Mouse (Mus musculus) heart, embryonic 10.5 days (tissue): ENCODE measurements around the gene Prkn. TPM values are rescaled to one million over a fixed set of nuclear protein-coding genes. Genes with fewer than 3 reads are reported as not detected.

Experiments
- DNase-seq: peaks from one replicate; pipeline ENCODE4 v3.0.0-alpha.2; 2017; ENCODE audit warnings: low spot score
- H3K27ac ChIP-seq: fragments of 300-500 bp; sonication (generic); 2 replicates; pipeline ENCODE4 v1.5.1; 2016; ENCODE audit warnings: mild to moderate bottlenecking
- H3K27me3 ChIP-seq: fragments of 300-500 bp; sonication (generic); 2 replicates; pipeline ENCODE4 v1.6.1; 2016; ENCODE audit warnings: mild to moderate bottlenecking; ENCODE audit not compliant: poor library complexity, insufficient read depth, severe bottlenecking
- H3K36me3 ChIP-seq: fragments of 300-500 bp; sonication (generic); 2 replicates; pipeline ENCODE4 v1.6.1; 2016; ENCODE audit warnings: mild to moderate bottlenecking, moderate library complexity
- H3K4me1 ChIP-seq: fragments of 300-500 bp; sonication (generic); 2 replicates; pipeline ENCODE4 v1.6.1; 2016; ENCODE audit warnings: mild to moderate bottlenecking
- H3K4me3 ChIP-seq: fragments of 300-500 bp; sonication (generic); 2 replicates; pipeline ENCODE4 v1.5.1; 2016; ENCODE audit warnings: mild to moderate bottlenecking, moderate library complexity
- H3K9me3 ChIP-seq: fragments of 300-500 bp; sonication (generic); 2 replicates; pipeline ENCODE4 v1.6.1; 2016; ENCODE audit warnings: mild to moderate bottlenecking, moderate library complexity
- WGBS: fragments of 180-500 bp; shearing (Covaris S2); methylation state at CpG from one replicate; pipeline ENCODE4 v1.1.7; 2016; 5-methylcytosine and 5-hydroxymethylcytosine counted together
- polyA plus RNA-seq: library from polyadenylated mRNA; unstranded; fragments of >200 nt; fragmentation: Nextera tagmentation; extraction: Ambion mirVana; gene quantifications from 2 replicates; pipeline ENCODE4 v1.2.1, GENCODE M21; 2016

The Prkn gene
- polyA plus RNA-seq, 1 experiment from 2014 or later: 1.0 TPM

DNA sequence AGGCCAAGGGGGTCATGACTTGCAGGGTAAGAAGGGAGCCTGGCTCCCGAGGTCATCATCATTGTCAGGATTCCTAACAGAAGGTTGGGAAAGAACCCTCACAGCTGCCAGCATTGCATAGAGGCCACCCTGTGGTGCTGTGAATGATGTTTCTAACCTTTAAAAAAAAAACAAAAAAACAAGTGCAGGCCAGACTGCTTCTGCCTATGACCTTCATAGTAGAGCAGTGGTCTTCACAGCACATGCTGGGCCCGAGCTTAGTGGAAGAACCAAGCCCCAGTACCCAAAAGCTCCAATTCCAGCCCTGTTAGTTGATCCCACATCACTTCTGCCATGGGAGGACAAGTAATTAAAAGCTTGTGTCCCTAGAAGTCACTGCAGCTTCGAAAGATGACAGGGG lies 1061.5 kb downstream of the Prkn start:
- H3K27ac ChIP-seq: no peak overlapping the region
- WGBS: 69% methylated on average over 3 of the region's 3 CpGs

DNA sequence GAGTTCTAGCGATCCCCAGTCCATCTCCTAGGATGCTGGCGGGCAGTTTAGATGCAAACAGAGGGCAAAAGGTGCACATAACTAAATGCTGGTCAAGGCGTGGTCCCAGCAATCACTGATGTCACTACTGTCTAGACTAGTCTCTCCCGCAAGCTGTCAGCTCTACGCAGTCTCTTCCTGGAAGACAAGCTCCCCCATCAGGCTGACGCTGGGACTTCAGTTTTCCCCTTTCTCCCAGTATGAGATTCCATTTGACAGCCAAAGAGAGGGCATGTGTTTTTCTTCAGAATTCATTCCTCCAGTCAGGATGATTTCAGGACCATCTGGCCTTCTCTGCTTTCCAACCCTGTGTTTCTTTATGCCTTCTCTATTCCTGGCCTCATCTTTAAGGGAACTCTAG lies 1062.8 kb downstream of the Prkn start:
- no peak overlapping the region for H3K27ac ChIP-seq
- H3K4me1 ChIP-seq: no peaks in the 10 kb centered on the region
- H3K27me3 ChIP-seq: peaks cover 4% of the 10 kb centered on the region; the same call in 1 of the 2 replicates
- DNase-seq: no peak
- no peak overlapping the region for H3K4me3 ChIP-seq
- 46% methylated on average over 6 of the region's 6 CpGs for WGBS
- no peaks in the 10 kb centered on the region for H3K36me3 ChIP-seq
- H3K9me3 ChIP-seq: no peaks in the 10 kb centered on the region

More for the DNA sequence above, 1061.5 kb downstream of the Prkn start:
- Histone ChIP-seq H3K4me3 (no peak overlapping the region), H3K9me3 (no peaks in the 10 kb centered on the region), H3K27me3 (peaks cover 4% of the 10 kb centered on the region; the same call in 1 of the 2 replicates), H3K36me3 (no peaks in the 10 kb centered on the region), H3K4me1 (no peaks in the 10 kb centered on the region)
- DNase-seq: no peak

DNA sequence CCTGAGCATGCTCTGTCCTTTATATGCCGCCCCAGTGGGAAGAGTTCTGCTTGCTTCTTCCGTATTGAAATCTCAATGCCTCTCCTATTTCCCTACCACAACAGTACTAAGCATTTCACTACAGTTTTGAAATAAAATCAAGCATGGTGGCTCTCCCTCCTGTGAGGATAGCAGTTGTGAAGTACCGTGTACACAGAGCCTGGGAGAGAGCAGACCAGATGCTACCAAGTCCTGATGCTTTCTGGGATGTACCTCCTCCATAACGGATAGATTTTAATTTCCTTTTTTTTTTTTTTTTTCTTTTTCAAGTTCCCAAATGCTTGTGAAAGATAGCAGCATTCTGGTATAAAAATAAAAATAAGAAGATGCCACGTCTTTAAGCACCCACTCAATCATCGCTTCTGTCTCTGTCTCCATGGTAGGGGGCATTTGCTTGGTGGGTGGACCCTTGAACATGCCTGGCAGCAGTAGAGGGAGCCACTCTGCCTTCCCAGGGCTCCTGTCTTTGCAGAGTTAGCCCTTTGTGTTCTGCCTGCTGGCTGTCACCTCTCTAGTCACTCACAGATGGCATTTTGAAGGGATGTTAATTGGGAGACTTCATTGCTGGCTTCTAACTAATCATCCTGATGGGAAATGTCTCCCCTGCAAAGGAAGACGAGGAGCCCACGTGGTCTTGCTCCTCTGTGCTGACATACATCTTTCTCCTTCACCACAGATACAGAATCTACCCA lies 1070.6 kb downstream of the Prkn start:
- no peaks in the 10 kb centered on the region for H3K9me3 ChIP-seq
- no peaks in the 10 kb centered on the region for H3K36me3 ChIP-seq
- peaks cover 2% of the 10 kb centered on the region; the same call in 1 of the 2 replicates for H3K4me1 ChIP-seq
- WGBS: 69% methylated on average over 8 of the region's 8 CpGs
- no peak overlapping the region for H3K27ac ChIP-seq
- no peak overlapping the region for H3K4me3 ChIP-seq
- peaks cover 37% of the 10 kb centered on the region; the same call in 1 of the 2 replicates for H3K27me3 ChIP-seq
- DNase-seq: no peak

DNA sequence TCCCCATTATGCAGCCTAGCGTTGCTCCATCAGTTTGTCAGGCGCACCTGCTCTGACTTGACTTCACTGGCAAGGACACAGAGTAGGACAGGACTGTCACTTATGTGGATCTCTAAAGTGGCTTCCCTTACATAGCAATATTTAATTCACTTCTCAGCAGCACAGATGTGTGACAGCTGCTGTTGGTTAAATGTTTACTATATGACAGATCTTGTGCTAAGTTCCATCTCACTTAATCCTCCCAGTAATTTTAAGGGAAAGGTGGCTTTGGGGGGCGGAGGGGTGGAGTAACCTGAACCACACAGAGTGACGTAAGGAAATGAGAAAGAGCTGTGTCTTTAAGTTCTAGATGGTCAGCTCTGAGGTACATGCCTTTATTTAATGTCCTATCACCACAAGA lies 1072.0 kb downstream of the Prkn start:
- H3K27me3 ChIP-seq: peaks cover 41% of the 10 kb centered on the region; the same call in 1 of the 2 replicates
- 82% methylated on average over 4 of the region's 4 CpGs for WGBS
- no peak overlapping the region for H3K4me3 ChIP-seq
- H3K27ac ChIP-seq: no peak overlapping the region
- DNase-seq: no peak
- H3K9me3 ChIP-seq: no peaks in the 10 kb centered on the region
- H3K4me1 ChIP-seq: peaks cover 2% of the 10 kb centered on the region; the same call in 1 of the 2 replicates
- H3K36me3 ChIP-seq: no peaks in the 10 kb centered on the region

DNA sequence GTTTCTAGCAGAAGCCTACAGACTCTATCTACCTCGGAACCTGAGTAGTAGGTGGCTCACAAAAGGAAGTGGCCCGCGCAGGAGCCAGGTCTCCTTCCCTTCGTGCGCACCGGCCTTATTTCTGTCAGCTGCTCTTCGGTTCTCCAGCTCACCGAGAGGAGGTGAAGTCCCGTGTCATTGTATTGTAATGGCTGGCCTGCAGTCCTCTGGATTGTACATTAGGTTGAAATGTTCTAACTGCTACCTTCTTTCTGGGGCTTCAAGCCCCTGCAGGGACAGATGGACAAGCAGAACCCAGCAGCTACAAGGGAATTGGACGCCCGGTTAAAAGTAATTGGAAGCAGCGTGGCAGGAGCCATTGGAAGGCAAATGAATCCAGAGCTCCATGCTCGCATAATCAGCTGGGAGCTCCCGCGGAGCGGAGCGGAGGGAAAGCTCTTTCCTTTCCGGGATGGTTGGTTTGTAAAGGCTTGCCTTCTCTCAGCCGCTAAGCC lies 1072.7 kb downstream of the Prkn start:
- 0 out of 2 replicates have a peak overlapping the region, but pooled peaks have one; percentile 22 for H3K27ac ChIP-seq
- H3K9me3 ChIP-seq: no peaks in the 10 kb centered on the region
- H3K4me1 ChIP-seq: peaks cover 2% of the 10 kb centered on the region; the same call in 1 of the 2 replicates
- peak overlapping the region; percentile 54 for H3K4me3 ChIP-seq
- 2% methylated on average over 19 of the region's 19 CpGs for WGBS
- H3K36me3 ChIP-seq: no peaks in the 10 kb centered on the region
- DNase-seq: no peak
- peaks cover 49% of the 10 kb centered on the region; the same call in 1 of the 2 replicates for H3K27me3 ChIP-seq

DNA sequence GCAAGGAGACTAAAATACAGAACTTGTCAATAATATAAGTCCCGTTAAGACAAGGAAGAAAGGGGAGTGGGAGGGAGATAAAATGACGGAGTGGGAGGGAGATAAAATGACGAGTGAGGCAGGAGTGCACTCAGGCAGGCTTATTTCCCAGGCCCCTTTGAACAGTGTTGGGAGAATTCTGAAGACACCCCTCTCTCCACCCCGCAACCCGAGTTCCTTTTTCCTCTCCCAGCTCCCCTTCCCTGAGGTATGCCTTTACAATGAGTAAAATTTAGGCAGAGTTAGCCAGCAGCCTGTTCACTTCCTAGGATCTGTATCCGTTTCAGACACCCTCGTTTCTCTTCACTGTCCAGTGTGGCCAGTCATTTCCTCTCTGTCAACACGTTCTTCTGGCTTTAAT lies 1073.4 kb downstream of the Prkn start:
- Histone ChIP-seq H3K27ac (no peak overlapping the region), H3K4me1 (peaks cover 2% of the 10 kb centered on the region; the same call in 1 of the 2 replicates), H3K9me3 (no peaks in the 10 kb centered on the region), H3K27me3 (peaks cover 49% of the 10 kb centered on the region; the same call in 1 of the 2 replicates), H3K36me3 (no peaks in the 10 kb centered on the region), H3K4me3 (peak overlapping the region; percentile 54)
- DNase-seq: no peak
- WGBS: 15% methylated on average over 8 of the region's 8 CpGs

DNA sequence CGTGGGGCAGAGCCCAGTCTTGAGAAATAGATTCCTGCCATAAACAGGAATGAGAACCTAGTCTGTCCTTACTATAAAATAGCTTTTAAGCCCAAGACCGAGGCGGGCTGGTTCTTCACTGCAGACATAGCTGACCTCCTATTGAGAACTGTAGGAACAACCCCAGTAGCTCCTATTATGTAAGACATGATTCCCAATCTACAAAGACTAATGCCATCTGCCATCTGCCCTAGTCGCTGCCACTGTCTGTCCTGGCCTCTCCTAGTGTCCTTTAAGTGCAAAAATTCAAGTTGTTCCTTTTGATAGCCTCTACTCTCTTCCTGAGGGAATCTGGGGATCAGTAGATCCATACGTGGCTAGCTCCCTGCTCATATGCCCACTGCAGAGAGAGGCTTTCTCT lies 1074.3 kb downstream of the Prkn start:
- H3K36me3 ChIP-seq: no peaks in the 10 kb centered on the region
- WGBS: 68% methylated on average over 5 of the region's 5 CpGs
- no peak overlapping the region for H3K4me3 ChIP-seq
- peaks cover 49% of the 10 kb centered on the region; the same call in 1 of the 2 replicates for H3K27me3 ChIP-seq
- peaks cover 2% of the 10 kb centered on the region; the same call in 1 of the 2 replicates for H3K4me1 ChIP-seq
- no peak for DNase-seq
- H3K27ac ChIP-seq: no peak overlapping the region
- no peaks in the 10 kb centered on the region for H3K9me3 ChIP-seq

DNA sequence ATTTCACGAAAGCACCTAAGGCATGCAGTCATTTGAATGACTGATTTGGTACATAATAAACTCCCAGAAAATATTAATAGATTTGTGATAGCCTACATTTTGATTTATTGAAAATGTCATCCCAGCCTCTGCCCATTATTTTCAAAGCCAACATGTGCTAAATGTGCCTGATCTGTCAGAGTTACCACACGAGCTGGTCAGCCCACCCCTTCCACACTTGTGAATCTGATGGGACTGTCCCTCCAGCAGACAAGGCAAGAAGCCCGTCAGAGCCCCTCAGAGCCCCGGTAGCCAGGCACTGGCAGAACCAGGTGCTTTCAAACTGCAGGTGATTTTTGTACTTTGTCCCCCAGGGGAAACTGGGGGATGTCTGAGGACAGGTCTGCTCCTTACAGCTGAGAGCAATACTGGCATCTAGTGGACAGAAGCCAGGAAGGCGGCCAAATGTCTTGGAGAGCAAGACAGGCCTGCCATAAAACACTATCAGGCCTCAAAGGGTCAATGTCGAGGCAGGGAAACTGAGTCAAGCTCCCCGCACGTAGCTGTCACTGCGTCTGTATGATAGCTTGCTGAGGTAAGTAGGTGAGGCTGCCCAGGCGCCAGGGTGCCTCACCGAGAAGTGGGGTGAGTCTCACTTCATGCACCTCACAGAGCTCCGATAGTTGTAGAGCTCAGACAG lies 1078.1 kb downstream of the Prkn start:
- DNase-seq: no peak
- Histone ChIP-seq H3K27ac (no peak overlapping the region), H3K4me1 (peaks cover 2% of the 10 kb centered on the region; the same call in 1 of the 2 replicates), H3K4me3 (no peak overlapping the region), H3K36me3 (no peaks in the 10 kb centered on the region), H3K9me3 (no peaks in the 10 kb centered on the region), H3K27me3 (peaks cover 25% of the 10 kb centered on the region)
- 51% methylated on average over 12 of the region's 12 CpGs for WGBS

DNA sequence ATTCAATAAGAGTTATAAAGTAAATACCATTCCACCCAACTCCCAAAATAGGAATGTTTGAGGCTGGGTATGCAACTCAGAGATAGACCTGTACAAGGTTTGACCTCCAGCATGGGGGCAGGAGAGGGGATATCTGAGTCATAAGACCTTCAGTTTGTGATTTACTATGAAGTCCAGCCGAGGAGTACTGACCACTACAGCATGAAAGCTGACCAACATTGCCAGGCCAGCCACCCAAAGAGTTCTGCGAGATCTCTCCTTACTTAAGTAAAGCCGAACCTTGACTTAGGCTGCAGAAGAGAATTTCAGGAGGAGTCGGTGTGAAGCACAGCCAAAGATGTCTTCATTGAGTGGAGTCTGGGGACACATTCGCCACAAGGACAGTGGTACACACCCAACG lies 1079.4 kb downstream of the Prkn start:
- WGBS: 82% methylated on average over 6 of the region's 6 CpGs
- H3K36me3 ChIP-seq: no peaks in the 10 kb centered on the region
- H3K9me3 ChIP-seq: no peaks in the 10 kb centered on the region
- no peak overlapping the region for H3K4me3 ChIP-seq
- no peak overlapping the region for H3K27ac ChIP-seq
- DNase-seq: no peak
- peaks cover 22% of the 10 kb centered on the region for H3K27me3 ChIP-seq
- H3K4me1 ChIP-seq: no peaks in the 10 kb centered on the region

DNA sequence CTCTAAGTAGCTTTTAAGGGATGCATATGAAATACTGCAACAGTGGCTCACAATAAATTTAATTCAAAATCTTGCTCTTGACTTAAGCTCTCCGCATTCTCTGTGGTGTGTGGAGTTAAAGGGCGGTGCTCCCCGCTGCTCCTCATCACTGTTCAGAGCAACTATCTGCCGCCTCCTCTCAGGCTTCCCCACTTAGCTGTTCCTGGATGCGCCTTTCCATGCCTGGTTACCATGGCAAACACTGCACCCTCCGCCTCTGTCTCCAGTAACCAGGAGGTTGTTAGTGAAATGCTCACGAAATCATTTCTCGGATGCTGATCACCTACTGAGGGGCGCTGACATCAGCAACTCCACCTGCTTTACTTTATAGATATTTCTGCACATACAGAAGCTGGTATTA lies 1080.8 kb downstream of the Prkn start:
- 83% methylated on average over 9 of the region's 9 CpGs for WGBS
- no peaks in the 10 kb centered on the region for H3K9me3 ChIP-seq
- peaks cover 17% of the 10 kb centered on the region for H3K27me3 ChIP-seq
- DNase-seq: no peak
- no peak overlapping the region for H3K4me3 ChIP-seq
- H3K4me1 ChIP-seq: no peaks in the 10 kb centered on the region
- no peaks in the 10 kb centered on the region for H3K36me3 ChIP-seq
- no peak overlapping the region for H3K27ac ChIP-seq

DNA sequence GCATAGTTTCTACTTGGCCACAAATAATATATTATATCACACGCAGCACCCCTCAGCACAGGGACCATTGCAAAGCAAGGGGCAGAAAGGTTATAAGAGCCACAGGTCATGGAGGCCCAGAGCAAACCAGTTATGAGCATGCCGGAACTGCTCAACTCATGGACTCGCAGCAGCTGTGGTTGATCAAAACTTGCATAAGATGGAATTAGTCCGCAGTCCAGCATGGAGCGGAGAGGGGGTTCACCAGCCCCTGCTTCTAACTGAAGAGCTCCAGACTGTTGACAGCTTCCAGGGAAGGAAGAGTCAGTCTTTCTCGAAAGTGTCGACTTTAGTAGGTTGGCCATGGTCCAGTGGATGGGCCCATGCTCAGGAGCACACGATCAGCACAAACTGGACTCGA lies 1083.8 kb downstream of the Prkn start:
- no peaks in the 10 kb centered on the region for H3K4me1 ChIP-seq
- WGBS: 93% methylated on average over 9 of the region's 9 CpGs
- no peaks in the 10 kb centered on the region for H3K36me3 ChIP-seq
- DNase-seq: peak; percentile 31
- H3K27me3 ChIP-seq: peaks cover 9% of the 10 kb centered on the region
- H3K9me3 ChIP-seq: no peaks in the 10 kb centered on the region
- no peak overlapping the region for H3K27ac ChIP-seq
- H3K4me3 ChIP-seq: no peak overlapping the region

DNA sequence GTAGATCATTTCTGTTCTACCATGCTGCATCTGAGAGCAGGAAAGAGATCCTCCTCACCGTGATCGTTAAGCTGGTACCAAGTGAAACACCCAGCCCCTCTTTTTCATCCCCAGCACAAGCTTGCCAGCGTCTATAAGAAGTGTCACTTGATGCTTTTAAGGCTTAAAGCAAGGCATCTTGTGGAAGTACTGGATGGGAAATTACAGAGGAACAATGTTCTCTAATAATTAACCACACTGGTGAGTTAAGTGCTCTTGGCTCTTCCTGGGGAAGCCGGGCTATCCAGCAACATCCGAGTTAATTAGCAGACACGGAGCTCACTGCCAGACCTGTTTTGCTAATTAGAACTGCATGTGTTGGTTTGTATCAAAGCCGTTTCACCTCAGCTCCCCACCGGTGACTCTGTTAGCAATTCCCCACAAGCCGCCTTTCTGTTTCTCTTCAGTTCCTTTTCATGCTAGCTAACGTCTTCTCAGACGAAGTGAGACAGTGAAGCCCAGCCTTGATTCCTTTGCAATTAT lies 1086.7 kb downstream of the Prkn start:
- H3K9me3 ChIP-seq: no peaks in the 10 kb centered on the region
- no peaks in the 10 kb centered on the region for H3K36me3 ChIP-seq
- no peak for DNase-seq
- peaks cover 9% of the 10 kb centered on the region; the same call in 1 of the 2 replicates for H3K27me3 ChIP-seq
- no peaks in the 10 kb centered on the region for H3K4me1 ChIP-seq
- H3K27ac ChIP-seq: no peak overlapping the region
- no peak overlapping the region for H3K4me3 ChIP-seq
- WGBS: 54% methylated on average over 11 of the region's 11 CpGs

DNA sequence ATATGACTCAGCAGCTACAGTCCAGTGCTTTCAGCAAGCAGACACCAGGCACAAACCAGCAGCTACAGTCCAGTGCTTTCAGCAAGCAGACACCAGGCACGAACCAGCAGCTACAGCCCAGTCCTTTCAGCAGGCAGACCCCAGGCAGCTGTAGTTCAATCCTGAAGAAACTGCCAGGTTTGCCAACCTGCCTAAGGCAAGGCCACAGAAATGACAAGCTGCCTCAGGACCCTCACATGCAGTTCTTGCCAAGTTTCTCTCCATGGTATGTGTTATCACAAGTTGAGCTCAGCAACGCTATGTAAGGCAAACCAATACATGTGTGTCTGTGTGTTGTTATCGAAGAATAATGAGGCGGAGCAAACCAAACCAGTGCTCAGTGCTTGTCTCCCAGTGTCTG lies 1091.5 kb downstream of the Prkn start:
- Histone ChIP-seq H3K9me3 (no peaks in the 10 kb centered on the region), H3K27me3 (no peaks in the 10 kb centered on the region; the same call in 1 of the 2 replicates), H3K27ac (no peak overlapping the region), H3K36me3 (no peaks in the 10 kb centered on the region), H3K4me3 (no peak overlapping the region), H3K4me1 (no peaks in the 10 kb centered on the region)
- DNase-seq: peak; percentile 35
- 83% methylated on average over 4 of the region's 4 CpGs for WGBS
